Mouse (Mus musculus) erythroblast, embryonic 14.5 days (primary cell): ENCODE measurements around the gene Zfp286. TPM values are rescaled to one million over a fixed set of nuclear protein-coding genes. Genes with fewer than 3 reads are reported as not detected.

Source experiments
- H3K27me3 ChIP-seq: 2 replicates; pipeline ENCODE4 v1.6.1; 2012; ENCODE audit warnings: inconsistent platforms; ENCODE audit not compliant: control insufficient read depth
- H3K36me3 ChIP-seq: 2 replicates; pipeline ENCODE4 v1.6.1; 2012; ENCODE audit warnings: mild to moderate bottlenecking, inconsistent platforms; ENCODE audit not compliant: control insufficient read depth
- H3K4me1 ChIP-seq: 2 replicates; pipeline ENCODE4 v1.6.1; 2012; ENCODE audit warnings: inconsistent platforms; ENCODE audit not compliant: control insufficient read depth
- H3K4me3 ChIP-seq: replicated peaks from 2 replicates; pipeline ENCODE3; 2012; ENCODE audit warnings: moderate library complexity, mild to moderate bottlenecking, inconsistent platforms
- H3K9me3 ChIP-seq: 2 replicates; pipeline ENCODE4 v1.6.1; 2012; ENCODE audit warnings: low read length, inconsistent platforms, mixed read lengths; ENCODE audit not compliant: control insufficient read depth
- GATA1 ChIP-seq: IDR thresholded peaks from 2 replicates; pipeline ENCODE4 v1.6.1; 2012; ENCODE audit warnings: low read length, inconsistent platforms, mixed read lengths
- TAL1 ChIP-seq: IDR thresholded peaks from 3 replicates; pipeline ENCODE4 v1.6.1; 2012; ENCODE audit warnings: low read length, inconsistent platforms, mixed read lengths
- polyA plus RNA-seq: library from polyadenylated mRNA; stranded (reverse); fragments of >175 nt; gene quantifications from 2 replicates; pipeline ENCODE4 v1.2.3, GENCODE M21; 2012

Gene Zfp286
- polyA plus RNA-seq, 1 experiment, result not detected

GRCm38 (mm10) chr11:62741186-62741585, 48.1 kb downstream of the Zfp286 start:
- Histone ChIP-seq H3K4me3 (no peak overlapping the region), H3K36me3 (no peaks in the 10 kb centered on the region), H3K4me1 (peaks cover under 1% of the 10 kb centered on the region; the same call in 1 of the 2 replicates), H3K9me3 (no peaks in the 10 kb centered on the region), H3K27me3 (peaks cover 8% of the 10 kb centered on the region)
- no peak for TF ChIP-seq TAL1
- TF ChIP-seq GATA1, result no peak

- Histone ChIP-seq H3K4me1 (peaks cover 4% of the 10 kb centered on the region; the same call in 1 of the 2 replicates), H3K9me3 (no peaks in the 10 kb centered on the region), H3K27me3 (peaks cover 35% of the 10 kb centered on the region), H3K4me3 (no peak overlapping the region), H3K36me3 (no peaks in the 10 kb centered on the region)
- no peak for TF ChIP-seq TAL1
- no peak for TF ChIP-seq GATA1
These were observed 56.6 kb downstream of the Zfp286 start for GRCm38 (mm10) chr11:62732665-62733064.

- TF ChIP-seq GATA1 (no peak), TAL1 (no peak)
- Histone ChIP-seq H3K9me3 (no peaks in the 10 kb centered on the region), H3K4me3 (no peak overlapping the region), H3K4me1 (peaks cover 4% of the 10 kb centered on the region; the same call in 1 of the 2 replicates), H3K36me3 (no peaks in the 10 kb centered on the region), H3K27me3 (peaks cover 35% of the 10 kb centered on the region)
These were observed 57.3 kb downstream of the Zfp286 start for GRCm38 (mm10) chr11:62732022-62732387.

GRCm38 (mm10) chr11:62731311-62732021, 57.8 kb downstream of the Zfp286 start, which contains the start of gene Zfp287:
Gene Zfp287 (minus strand): TSS chr11:62731905.
- Histone ChIP-seq H3K27me3 (peaks cover 35% of the 10 kb centered on the region), H3K4me1 (peaks cover 4% of the 10 kb centered on the region; the same call in 1 of the 2 replicates), H3K9me3 (no peaks in the 10 kb centered on the region), H3K36me3 (no peaks in the 10 kb centered on the region), H3K4me3 (peak within 1 kb of the TSS; percentile 15)
- TF ChIP-seq GATA1, result no peak
- no peak for TF ChIP-seq TAL1

DNA sequence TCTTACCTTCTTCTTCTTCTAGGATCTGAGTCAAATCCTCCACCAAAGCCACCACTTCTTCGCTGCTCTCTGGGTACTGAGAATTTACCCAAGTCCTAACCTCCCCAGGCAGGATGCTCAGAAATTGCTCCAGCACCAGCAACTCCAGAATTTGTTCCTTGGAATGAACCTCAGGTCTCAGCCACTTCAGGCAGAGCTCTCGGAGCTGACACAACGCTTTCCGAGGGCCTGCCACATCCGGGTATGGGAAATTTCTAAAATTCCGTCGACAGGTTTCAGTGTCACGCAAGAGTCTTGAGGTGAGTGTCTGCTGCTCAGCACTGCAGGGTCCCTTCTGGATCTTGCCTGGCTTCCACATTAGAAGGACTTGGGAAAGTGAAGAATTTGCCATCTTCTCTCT, 61.0 kb downstream of the Zfp286 start:
- Histone ChIP-seq H3K4me3 (no peak overlapping the region), H3K36me3 (no peaks in the 10 kb centered on the region), H3K27me3 (peaks cover 30% of the 10 kb centered on the region), H3K9me3 (no peaks in the 10 kb centered on the region), H3K4me1 (peaks cover 4% of the 10 kb centered on the region; the same call in 1 of the 2 replicates)
- TF ChIP-seq TAL1 (no peak), GATA1 (no peak)

GRCm38 (mm10) chr11:62710657-62711056, 78.6 kb downstream of the Zfp286 start:
- Histone ChIP-seq H3K9me3 (no peaks in the 10 kb centered on the region), H3K36me3 (no peaks in the 10 kb centered on the region), H3K4me1 (no peaks in the 10 kb centered on the region), H3K4me3 (no peak overlapping the region), H3K27me3 (no peaks in the 10 kb centered on the region)
- TF ChIP-seq GATA1, result no peak
- no peak for TF ChIP-seq TAL1

DNA sequence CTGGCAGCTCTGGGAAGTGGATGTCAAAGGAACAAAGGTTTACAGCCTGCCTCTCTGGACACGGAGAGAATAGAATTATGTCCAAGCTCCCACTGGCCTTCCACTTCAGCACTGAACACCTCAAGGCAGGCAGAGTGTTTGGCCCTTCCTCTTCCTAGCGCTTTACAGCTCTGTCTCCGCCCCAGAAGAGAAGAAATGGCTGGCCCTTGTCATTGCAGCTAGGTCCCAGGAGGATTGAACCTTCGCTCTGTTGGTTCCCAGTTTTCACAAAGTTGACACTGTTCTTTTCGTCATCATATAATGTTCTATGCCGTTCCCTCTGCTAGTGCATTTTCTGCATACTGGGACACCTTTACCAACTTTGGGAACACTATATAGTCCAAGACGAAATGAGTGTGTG, 81.0 kb downstream of the Zfp286 start:
- TF ChIP-seq GATA1 (no peak), TAL1 (no peak)
- H3K36me3 ChIP-seq, result no peaks in the 10 kb centered on the region

GRCm38 (mm10) chr11:62706141-62706540, 83.1 kb downstream of the Zfp286 start:
- Histone ChIP-seq H3K9me3 (no peaks in the 10 kb centered on the region), H3K4me3 (no peak overlapping the region), H3K27me3 (no peaks in the 10 kb centered on the region), H3K36me3 (no peaks in the 10 kb centered on the region), H3K4me1 (no peaks in the 10 kb centered on the region)
- TF ChIP-seq TAL1, result no peak
- no peak for TF ChIP-seq GATA1

More for the DNA sequence above, 81.0 kb downstream of the Zfp286 start:
- Histone ChIP-seq H3K9me3 (no peaks in the 10 kb centered on the region), H3K27me3 (no peaks in the 10 kb centered on the region), H3K4me1 (no peaks in the 10 kb centered on the region), H3K4me3 (no peak overlapping the region)

Other genes starting within 250 kb of the Zfp286 start
- 195 and 225 TPM in 2 replicates for gene Ubb, start 238.3 kb downstream of the Zfp286 start, polyA plus RNA-seq
- 0.03 and 0.04 TPM in 2 replicates for gene Trpv2, start 215.0 kb downstream of the Zfp286 start, polyA plus RNA-seq
- 0.08 and 0.17 TPM in 2 replicates for gene Lrrc75a, start 140.9 kb downstream of the Zfp286 start, polyA plus RNA-seq
- gene Mmgt2, start 140.8 kb downstream of the Zfp286 start, polyA plus RNA-seq, result 0.20 and 0.25 TPM in 2 replicates
- gene Zfp287, start 57.6 kb downstream of the Zfp286 start, polyA plus RNA-seq, result not detected in 2 replicates
- not detected in 2 replicates for gene Gm10428, start 36.4 kb downstream of the Zfp286 start, polyA plus RNA-seq
- not detected in 2 replicates for gene Trim16, start 30.8 kb upstream of the Zfp286 start, polyA plus RNA-seq
- not detected in 2 replicates for gene Fbxw10, start 57.6 kb upstream of the Zfp286 start, polyA plus RNA-seq
- gene Tvp23b, start 90.0 kb upstream of the Zfp286 start, polyA plus RNA-seq, result not detected in 2 replicates
- not detected in 2 replicates for gene Cdrt4, start 161.7 kb upstream of the Zfp286 start, polyA plus RNA-seq